Mouse (Mus musculus) bone marrow macrophage, adult 2 months (primary cell): ENCODE results near the gene Schip1. TPM values are rescaled to one million over a fixed set of nuclear protein-coding genes. Genes with fewer than 3 reads are reported as not detected.

ENCODE experiments used
- H3K27ac ChIP-seq: 2 replicates; pipeline ENCODE4 v1.5.1; 2012; ENCODE audit warnings: low read depth, low read length; ENCODE audit not compliant: insufficient read depth
- H3K4me1 ChIP-seq: 2 replicates; pipeline ENCODE4 v1.6.1; 2012; ENCODE audit warnings: low read length; ENCODE audit not compliant: control insufficient read depth, insufficient read depth
- H3K4me3 ChIP-seq: 2 replicates; pipeline ENCODE4 v1.5.1; 2012; ENCODE audit warnings: mild to moderate bottlenecking, low read length, moderate library complexity; ENCODE audit not compliant: insufficient read depth
- CTCF ChIP-seq: IDR thresholded peaks from 2 replicates; pipeline ENCODE4 v1.5.1; 2012; ENCODE audit warnings: low read depth, mild to moderate bottlenecking, low read length, moderate library complexity
- POLR2A ChIP-seq: IDR thresholded peaks from 2 replicates; pipeline ENCODE4 v1.6.1; 2012; ENCODE audit warnings: mild to moderate bottlenecking, low read depth, low read length, borderline replicate concordance
- polyA plus RNA-seq: library from polyadenylated mRNA; stranded (reverse); fragments of >200 nt; gene quantifications from 2 replicates; pipeline ENCODE4 v1.2.4, GENCODE M21; 2012; ENCODE audit not compliant: missing spikeins, insufficient read depth, insufficient read length

Gene Schip1
- polyA plus RNA-seq, 1 experiment, result not detected

GRCm38 (mm10) chr3:68565675-68566055, 501.1 kb downstream of the Schip1 start:
- Histone ChIP-seq H3K27ac (no peak overlapping the region), H3K4me1 (no peaks in the 10 kb centered on the region), H3K4me3 (no peak overlapping the region)
- no peak for TF ChIP-seq CTCF
- no peak for TF ChIP-seq POLR2A

DNA sequence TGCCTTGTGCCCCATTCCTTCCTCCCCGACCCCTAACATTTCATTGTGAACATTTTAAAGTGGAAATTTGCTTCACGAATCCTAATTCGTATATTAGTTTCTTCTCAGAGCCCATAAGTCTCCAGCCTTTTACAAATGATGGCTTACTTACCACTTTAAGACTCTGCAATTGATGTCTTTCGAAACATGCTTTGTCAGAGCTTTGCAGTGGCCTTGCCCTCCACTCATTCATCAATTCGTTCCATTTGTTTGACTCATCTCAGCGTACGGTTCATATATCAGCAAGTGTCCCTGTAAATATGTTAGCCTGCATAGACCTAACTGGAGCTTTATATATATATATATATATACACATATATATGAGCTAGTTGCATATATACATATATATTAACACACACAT, 503.0 kb downstream of the Schip1 start:
- TF ChIP-seq POLR2A (no peak), CTCF (no peak)
- Histone ChIP-seq H3K4me1 (no peaks in the 10 kb centered on the region), H3K27ac (no peak overlapping the region), H3K4me3 (no peak overlapping the region)

GRCm38 (mm10) chr3:68568149-68568548, 503.5 kb downstream of the Schip1 start:
- Histone ChIP-seq H3K4me1 (no peaks in the 10 kb centered on the region), H3K4me3 (no peak overlapping the region), H3K27ac (no peak overlapping the region)
- no peak for TF ChIP-seq POLR2A

DNA sequence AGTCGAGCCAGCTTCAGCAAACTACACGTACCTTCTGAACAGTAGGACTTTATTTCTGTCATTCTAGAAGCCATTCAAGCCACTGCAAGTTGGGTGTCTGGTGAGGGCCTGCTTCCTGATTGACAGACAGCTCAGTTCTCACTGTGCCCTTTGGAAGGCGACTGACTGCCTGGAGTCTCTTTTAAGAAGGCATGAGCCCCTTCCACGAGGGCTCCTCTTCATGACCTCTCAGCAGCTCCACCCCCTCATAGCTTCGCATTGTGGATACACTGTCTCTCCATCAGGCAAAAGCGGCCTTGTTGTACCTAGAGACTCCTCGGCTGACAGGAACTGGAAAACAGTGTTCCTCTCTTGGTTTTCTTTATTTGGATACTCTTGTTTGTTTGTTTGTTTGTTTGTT, 504.1 kb downstream of the Schip1 start:
- TF ChIP-seq POLR2A (no peak), CTCF (no peak)
- H3K27ac ChIP-seq, result no peak overlapping the region
- no peak overlapping the region for H3K4me3 ChIP-seq
- H3K4me1 ChIP-seq, result no peaks in the 10 kb centered on the region

GRCm38 (mm10) chr3:68570319-68570718, 505.7 kb downstream of the Schip1 start:
- Histone ChIP-seq H3K4me1 (no peaks in the 10 kb centered on the region), H3K4me3 (no peak overlapping the region)
- TF ChIP-seq CTCF (no peak), POLR2A (no peak)

GRCm38 (mm10) chr3:68572249-68573225, 507.9 kb downstream of the Schip1 start:
- Histone ChIP-seq H3K4me1 (no peaks in the 10 kb centered on the region), H3K4me3 (no peak overlapping the region), H3K27ac (no peak overlapping the region)
- TF ChIP-seq CTCF (no peak), POLR2A (no peak)

More at GRCm38 (mm10) chr3:68570319-68570718, 505.7 kb downstream of the Schip1 start:
- H3K27ac ChIP-seq, result no peak overlapping the region

- no peak overlapping the region for H3K27ac ChIP-seq
- H3K4me3 ChIP-seq, result no peak overlapping the region
- H3K4me1 ChIP-seq, result no peaks in the 10 kb centered on the region
- no peak for TF ChIP-seq CTCF
- no peak for TF ChIP-seq POLR2A
These were observed 508.6 kb downstream of the Schip1 start for GRCm38 (mm10) chr3:68573226-68573624.

GRCm38 (mm10) chr3:68574097-68574496, 509.5 kb downstream of the Schip1 start:
- Histone ChIP-seq H3K4me3 (no peak overlapping the region), H3K4me1 (no peaks in the 10 kb centered on the region), H3K27ac (no peak overlapping the region)
- TF ChIP-seq CTCF (no peak), POLR2A (no peak)

DNA sequence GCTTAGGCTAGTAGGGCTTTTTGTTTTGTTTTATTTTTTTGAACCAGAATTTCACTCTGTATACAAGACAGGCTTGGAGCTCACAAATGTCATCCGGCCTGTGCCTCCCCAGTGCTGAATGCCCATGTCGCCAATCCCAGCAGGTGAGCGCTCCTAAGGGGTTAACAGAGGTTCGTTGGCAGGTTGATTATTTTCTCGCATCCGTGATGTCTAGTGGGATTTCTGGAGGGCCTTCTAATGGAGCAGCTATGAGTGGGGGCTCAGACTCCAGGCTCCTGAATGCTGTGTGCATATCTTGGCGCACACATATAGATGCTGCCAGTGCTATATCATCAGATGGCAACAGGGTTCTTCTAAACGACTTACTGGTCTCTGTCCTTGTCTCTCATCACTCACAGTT, 510.0 kb downstream of the Schip1 start:
- H3K4me1 ChIP-seq, result no peaks in the 10 kb centered on the region
- no peak overlapping the region for H3K4me3 ChIP-seq
- TF ChIP-seq CTCF (no peak), POLR2A (no peak)
- no peak overlapping the region for H3K27ac ChIP-seq

DNA sequence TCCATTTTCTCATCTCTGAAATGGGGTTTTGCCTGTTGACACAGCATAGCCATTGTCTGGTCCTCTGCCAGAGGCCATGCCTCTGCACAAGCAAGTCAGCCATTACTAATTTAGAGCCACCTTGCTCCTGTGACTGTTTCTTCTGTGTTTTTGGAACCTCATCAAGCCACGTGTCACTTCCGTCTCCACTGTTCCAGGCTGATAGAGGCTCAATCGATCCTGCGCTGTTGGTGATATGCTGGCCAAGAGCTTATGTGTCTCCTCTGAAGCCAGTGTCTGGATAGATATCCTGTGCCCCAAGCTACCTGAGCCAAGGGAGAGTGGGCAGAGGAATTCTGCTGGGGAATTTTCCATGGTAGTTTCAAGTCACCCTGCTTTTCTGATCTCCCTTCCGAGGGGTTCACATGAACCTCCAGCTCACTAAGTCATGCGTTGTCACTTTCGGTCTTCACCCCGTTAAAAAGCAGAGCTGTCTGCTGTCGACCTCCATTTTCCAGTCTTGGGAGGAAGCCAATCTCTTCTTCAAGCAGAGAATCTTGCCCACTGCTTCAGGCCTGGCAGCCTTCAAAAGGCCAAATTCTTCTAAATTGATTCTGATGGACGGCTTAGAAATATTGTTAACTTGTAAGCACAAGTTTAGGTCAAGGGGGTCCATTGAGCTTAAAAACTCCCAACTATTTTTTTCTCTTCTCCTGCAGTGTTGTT, 511.2 kb downstream of the Schip1 start:
- TF ChIP-seq POLR2A, result no peak
- no peak for TF ChIP-seq CTCF
- H3K4me3 ChIP-seq, result no peak overlapping the region
- no peak overlapping the region for H3K27ac ChIP-seq

More for the DNA sequence above, 511.2 kb downstream of the Schip1 start:
- H3K4me1 ChIP-seq, result no peaks in the 10 kb centered on the region
